Mouse (Mus musculus): ENCODE results near the gene Tcta. TPM values are rescaled to one million over a fixed set of nuclear protein-coding genes. Genes with fewer than 3 reads are reported as not detected.
"Not testable (repeated sequence)": the region's sequence is repeated elsewhere in the genome, so short reads cannot be mapped to it uniquely, and the experiment has no call there.

Tcta gene
- polyA plus RNA-seq, 1 experiment from 2014 or later: 35.0 TPM

DNA sequence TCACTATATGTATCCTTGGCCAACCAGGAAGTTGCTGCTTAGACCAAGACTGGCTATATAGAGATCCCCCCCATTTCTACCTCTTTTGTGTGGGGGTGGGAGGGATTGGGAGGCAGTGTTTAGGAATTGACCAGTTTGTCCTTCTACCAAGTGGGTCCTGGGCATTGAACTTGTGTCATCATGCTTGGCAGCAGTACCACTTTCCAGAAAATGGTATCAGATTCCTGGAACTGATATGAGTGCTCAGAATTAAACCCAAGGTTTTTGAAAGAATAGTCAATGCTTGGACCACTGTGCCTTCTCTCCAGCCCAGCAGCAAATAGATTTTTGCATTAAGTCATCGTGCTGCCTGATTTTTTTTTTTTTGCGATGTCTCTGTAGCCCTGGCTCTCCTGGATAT lies 19.9 kb upstream of the Tcta start:
- Histone ChIP-seq H3K4me1 (replicated peaks; ENCODE audit: control insufficient read depth, insufficient read depth, low read length) (no peaks in the 10 kb centered on the region), H3K27ac (ENCODE audit: low read depth, low read length) (no peak overlapping the region), H3K4me2 (replicated peaks; ENCODE audit: low read depth, low read length) (no peak overlapping the region), H3K4me3 (ENCODE audit: low read depth, low read length) (no peak overlapping the region), H3K27me3 (ENCODE audit: control insufficient read depth, insufficient read depth, low read length) (no peaks in the 10 kb centered on the region), H3K36me3 (ENCODE audit: control insufficient read depth, insufficient read depth, low read length) (0 out of 2 replicates have a peak, but pooled peaks cover under 1% of the 10 kb centered on the region), H3K9me3 (ENCODE audit: control insufficient read depth, low read length) (no peaks in the 10 kb centered on the region), H3K9ac (ENCODE audit: low read depth, low read length) (no peak overlapping the region)
- ATAC-seq (ENCODE audit: low FRiP score) (no peak), DNase-seq (ENCODE audit: low spot score) (no peak)
- WGBS: 95% methylated on average over 2 of the region's 2 CpGs

DNA sequence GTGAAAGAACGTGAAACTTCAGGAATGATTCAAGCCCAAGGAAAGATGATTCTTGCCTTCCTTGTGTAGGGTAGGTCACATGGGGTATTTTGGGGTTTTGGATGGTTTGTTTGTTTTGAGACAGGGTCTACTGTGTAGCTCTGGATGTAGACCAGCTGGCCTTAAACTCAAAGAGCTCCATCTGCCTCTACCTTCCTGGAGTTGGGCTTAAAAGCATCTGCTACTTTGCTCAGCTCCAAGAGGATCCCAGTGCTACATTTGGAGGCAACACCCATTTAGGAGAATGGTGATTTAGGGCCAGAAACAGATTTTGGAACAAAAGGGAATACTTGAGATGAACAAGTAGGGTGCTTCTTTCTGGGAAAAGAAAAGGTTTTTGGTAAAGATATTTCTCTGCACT lies 18.8 kb upstream of the Tcta start:
- Histone ChIP-seq H3K27ac (ENCODE audit: low read depth, low read length) (no peak overlapping the region), H3K27me3 (ENCODE audit: control insufficient read depth, insufficient read depth, low read length) (no peaks in the 10 kb centered on the region), H3K4me1 (replicated peaks; ENCODE audit: control insufficient read depth, insufficient read depth, low read length) (no peaks in the 10 kb centered on the region), H3K9me3 (ENCODE audit: control insufficient read depth, low read length) (no peaks in the 10 kb centered on the region), H3K4me2 (replicated peaks; ENCODE audit: low read depth, low read length) (no peak overlapping the region), H3K4me3 (ENCODE audit: low read depth, low read length) (no peak overlapping the region), H3K9ac (ENCODE audit: low read depth, low read length) (no peak overlapping the region), H3K36me3 (ENCODE audit: control insufficient read depth, insufficient read depth, low read length) (no peaks in the 10 kb centered on the region)
- no peak for DNase-seq (ENCODE audit: low spot score)
- 100% methylated on average over 1 of the region's 1 CpGs for WGBS
- no peak for ATAC-seq (ENCODE audit: low FRiP score)

DNA sequence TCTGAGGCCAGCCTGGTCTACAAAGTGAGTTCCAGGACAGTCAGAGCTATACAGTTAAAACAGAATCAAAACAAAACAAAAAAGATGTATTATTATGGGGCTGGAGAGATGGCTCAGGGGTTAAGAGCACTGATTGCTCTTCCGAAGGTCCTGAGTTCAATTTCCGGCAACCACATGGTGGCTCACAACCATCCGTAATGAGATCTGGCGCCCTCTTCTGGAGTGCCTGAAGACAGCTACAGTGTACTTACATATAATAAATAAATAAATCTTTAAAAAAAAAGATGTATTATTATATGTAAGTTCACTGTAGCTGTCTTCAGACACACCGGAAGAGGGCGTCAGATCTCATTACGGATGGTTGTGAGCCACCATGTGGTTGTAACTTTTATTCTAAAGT lies 16.1 kb upstream of the Tcta start:
- not testable (repeated sequence) for H3K36me3 ChIP-seq (ENCODE audit: control insufficient read depth, insufficient read depth, low read length)
- WGBS: 91% methylated on average over 7 of the region's 7 CpGs

GRCm38 (mm10) chr9:108318462-108318861 lies 12.5 kb upstream of the Tcta start:
- H3K4me1 ChIP-seq (replicated peaks; ENCODE audit: control insufficient read depth, insufficient read depth, low read length): no peaks in the 10 kb centered on the region
- H3K36me3 ChIP-seq (ENCODE audit: control insufficient read depth, insufficient read depth, low read length): no peaks in the 10 kb centered on the region
- H3K4me3 ChIP-seq (ENCODE audit: low read depth, low read length): no peak overlapping the region
- ATAC-seq (ENCODE audit: low FRiP score): no peak
- H3K27ac ChIP-seq (ENCODE audit: low read depth, low read length): no peak overlapping the region
- H3K4me2 ChIP-seq (replicated peaks; ENCODE audit: low read depth, low read length): no peak overlapping the region
- H3K27me3 ChIP-seq (ENCODE audit: control insufficient read depth, insufficient read depth, low read length): no peaks in the 10 kb centered on the region
- whole genome bisulfite sequencing: 85% methylated on average over 2 of the region's 2 CpGs
- H3K9ac ChIP-seq (ENCODE audit: low read depth, low read length): no peak overlapping the region
- no peak for DNase-seq (ENCODE audit: low spot score)
- no peaks in the 10 kb centered on the region for H3K9me3 ChIP-seq (ENCODE audit: control insufficient read depth, low read length)

More for the DNA sequence above, 16.1 kb upstream of the Tcta start:
- H3K27ac ChIP-seq (ENCODE audit: low read depth, low read length); H3K9me3 ChIP-seq (ENCODE audit: control insufficient read depth, low read length); H3K4me1 ChIP-seq (replicated peaks; ENCODE audit: control insufficient read depth, insufficient read depth, low read length); H3K4me2 ChIP-seq (replicated peaks; ENCODE audit: low read depth, low read length); H3K27me3 ChIP-seq (ENCODE audit: control insufficient read depth, insufficient read depth, low read length); DNase-seq (ENCODE audit: low spot score); H3K4me3 ChIP-seq (ENCODE audit: low read depth, low read length); ATAC-seq (ENCODE audit: low FRiP score); H3K9ac ChIP-seq (ENCODE audit: low read depth, low read length): not testable (repeated sequence)

GRCm38 (mm10) chr9:108317572-108317971 lies 11.6 kb upstream of the Tcta start:
- WGBS: 97% methylated on average over 3 of the region's 3 CpGs
- no peaks in the 10 kb centered on the region for H3K4me1 ChIP-seq (replicated peaks; ENCODE audit: control insufficient read depth, insufficient read depth, low read length)
- H3K27ac ChIP-seq (ENCODE audit: low read depth, low read length): no peak overlapping the region
- no peak for ATAC-seq (ENCODE audit: low FRiP score)
- H3K36me3 ChIP-seq (ENCODE audit: control insufficient read depth, insufficient read depth, low read length): no peaks in the 10 kb centered on the region
- no peak for DNase-seq (ENCODE audit: low spot score)
- H3K4me3 ChIP-seq (ENCODE audit: low read depth, low read length): no peak overlapping the region
- no peak overlapping the region for H3K4me2 ChIP-seq (replicated peaks; ENCODE audit: low read depth, low read length)
- H3K27me3 ChIP-seq (ENCODE audit: control insufficient read depth, insufficient read depth, low read length): no peaks in the 10 kb centered on the region
- no peak overlapping the region for H3K9ac ChIP-seq (ENCODE audit: low read depth, low read length)
- no peaks in the 10 kb centered on the region for H3K9me3 ChIP-seq (ENCODE audit: control insufficient read depth, low read length)

GRCm38 (mm10) chr9:108308141-108308540 lies 2.2 kb upstream of the Tcta start:
- WGBS: 83% methylated on average over 2 of the region's 2 CpGs
- ATAC-seq (ENCODE audit: low FRiP score) (no peak), DNase-seq (ENCODE audit: low spot score) (no peak)
- Histone ChIP-seq H3K27ac (ENCODE audit: low read depth, low read length) (no peak overlapping the region), H3K9me3 (ENCODE audit: control insufficient read depth, low read length) (no peaks in the 10 kb centered on the region), H3K9ac (ENCODE audit: low read depth, low read length) (0 out of 2 replicates have a peak overlapping the region, but pooled peaks have one; percentile 5), H3K4me3 (ENCODE audit: low read depth, low read length) (peak overlapping the region; percentile 88), H3K36me3 (ENCODE audit: control insufficient read depth, insufficient read depth, low read length) (no peaks in the 10 kb centered on the region), H3K4me2 (replicated peaks; ENCODE audit: low read depth, low read length) (peak overlapping the region; percentile 39), H3K4me1 (replicated peaks; ENCODE audit: control insufficient read depth, insufficient read depth, low read length) (peaks cover 4% of the 10 kb centered on the region; the same call in 1 of the 2 replicates), H3K27me3 (ENCODE audit: control insufficient read depth, insufficient read depth, low read length) (no peaks in the 10 kb centered on the region)

DNA sequence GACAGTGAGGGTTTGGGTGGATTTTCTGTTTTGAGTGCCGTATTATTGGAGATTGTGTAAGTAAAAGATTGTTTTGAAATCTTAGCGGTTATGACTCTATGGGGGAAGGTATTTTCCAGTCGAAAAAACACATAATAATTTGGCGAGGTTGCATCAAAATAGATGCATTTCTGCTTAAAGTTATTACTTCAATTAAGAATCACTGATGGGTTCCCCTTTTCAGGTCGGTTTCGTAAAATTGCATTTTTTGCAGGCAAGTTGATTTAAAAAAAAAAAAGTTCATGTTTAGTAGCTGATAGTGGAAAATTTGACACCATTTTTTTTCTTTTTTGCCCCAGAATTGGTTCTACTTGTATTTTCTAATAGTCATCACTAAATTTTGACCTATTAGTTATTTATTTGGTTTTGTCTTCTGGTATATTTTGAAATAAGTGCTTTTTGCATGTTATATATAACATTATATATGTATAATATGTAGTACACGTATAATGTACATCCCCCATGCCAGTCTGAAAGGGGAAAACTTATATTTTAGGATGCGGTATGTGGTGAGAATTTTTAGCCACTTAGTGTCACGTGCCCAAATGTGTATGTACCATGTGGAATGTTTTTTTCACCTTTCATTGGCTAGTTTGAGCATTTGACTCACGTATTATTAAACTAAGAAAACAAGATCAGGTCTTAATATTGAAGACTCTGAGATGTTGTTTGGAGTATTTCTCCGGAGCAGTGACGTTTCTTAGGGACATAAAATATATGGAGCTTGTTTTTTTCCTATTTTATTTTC lies 1.3 kb upstream of the Tcta start:
- Histone ChIP-seq H3K4me1 (replicated peaks; ENCODE audit: control insufficient read depth, insufficient read depth, low read length) (peaks cover 4% of the 10 kb centered on the region; the same call in 1 of the 2 replicates), H3K4me3 (ENCODE audit: low read depth, low read length) (peak overlapping the region; percentile 88), H3K9ac (ENCODE audit: low read depth, low read length) (peak overlapping the region; percentile 93), H3K36me3 (ENCODE audit: control insufficient read depth, insufficient read depth, low read length) (no peaks in the 10 kb centered on the region), H3K4me2 (replicated peaks; ENCODE audit: low read depth, low read length) (peak overlapping the region; percentile 39), H3K9me3 (ENCODE audit: control insufficient read depth, low read length) (no peaks in the 10 kb centered on the region), H3K27me3 (ENCODE audit: control insufficient read depth, insufficient read depth, low read length) (no peaks in the 10 kb centered on the region), H3K27ac (ENCODE audit: low read depth, low read length) (peak overlapping the region; percentile 100; the same call in 1 of the 2 replicates)
- no peak for ATAC-seq (ENCODE audit: low FRiP score)
- 29% methylated on average over 12 of the region's 12 CpGs for WGBS
- no peak for DNase-seq (ENCODE audit: low spot score)

DNA sequence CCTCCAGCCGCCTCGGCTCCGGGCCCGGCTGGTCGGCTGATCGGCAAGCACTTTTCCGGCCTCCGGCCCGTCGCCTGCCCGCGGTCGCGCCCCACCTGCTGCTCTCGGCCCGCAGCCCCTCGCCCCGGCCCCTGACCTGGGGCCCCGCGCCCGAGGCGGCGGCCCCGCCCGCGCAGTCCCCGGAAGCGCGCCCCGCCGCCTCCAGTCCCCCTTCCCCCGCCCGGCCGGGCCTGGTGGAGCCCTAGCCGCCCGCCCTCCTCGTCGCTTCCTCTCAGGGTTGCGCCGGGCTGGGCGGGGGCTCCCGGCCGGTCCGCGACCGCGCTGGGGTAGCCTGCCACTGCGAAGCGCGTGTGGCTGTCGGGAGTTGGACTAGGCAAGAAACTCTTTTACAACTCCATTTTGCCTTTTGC lies 616 bp upstream of the Tcta start:
- Histone ChIP-seq H3K4me1 (replicated peaks; ENCODE audit: control insufficient read depth, insufficient read depth, low read length) (peaks cover 4% of the 10 kb centered on the region; the same call in 1 of the 2 replicates), H3K9me3 (ENCODE audit: control insufficient read depth, low read length) (no peaks in the 10 kb centered on the region), H3K4me2 (replicated peaks; ENCODE audit: low read depth, low read length) (peak overlapping the region; percentile 39), H3K27me3 (ENCODE audit: control insufficient read depth, insufficient read depth, low read length) (no peaks in the 10 kb centered on the region), H3K36me3 (ENCODE audit: control insufficient read depth, insufficient read depth, low read length) (no peaks in the 10 kb centered on the region), H3K9ac (ENCODE audit: low read depth, low read length) (peak overlapping the region; percentile 93), H3K27ac (ENCODE audit: low read depth, low read length) (peak overlapping the region; percentile 100), H3K4me3 (ENCODE audit: low read depth, low read length) (peak overlapping the region; percentile 88)
- DNase-seq (ENCODE audit: low spot score) (peak; percentile 84), ATAC-seq (ENCODE audit: low FRiP score) (peak; percentile 78)
- WGBS: under 1% methylated on average over 21 of the region's 51 CpGs

GRCm38 (mm10) chr9:108305170-108305569 lies 790 bp downstream of the Tcta start:
- no peak for DNase-seq (ENCODE audit: low spot score)
- peak overlapping the region; percentile 100 for H3K27ac ChIP-seq (ENCODE audit: low read depth, low read length)
- peak overlapping the region; percentile 88 for H3K4me2 ChIP-seq (replicated peaks; ENCODE audit: low read depth, low read length)
- no peaks in the 10 kb centered on the region for H3K9me3 ChIP-seq (ENCODE audit: control insufficient read depth, low read length)
- H3K4me1 ChIP-seq (replicated peaks; ENCODE audit: control insufficient read depth, insufficient read depth, low read length): peaks cover 4% of the 10 kb centered on the region; the same call in 1 of the 2 replicates
- H3K27me3 ChIP-seq (ENCODE audit: control insufficient read depth, insufficient read depth, low read length): no peaks in the 10 kb centered on the region
- WGBS: 7% methylated on average over 1 of the region's 1 CpGs
- peak overlapping the region; percentile 88 for H3K4me3 ChIP-seq (ENCODE audit: low read depth, low read length)
- ATAC-seq (ENCODE audit: low FRiP score): no peak; the same call in 1 of the 2 replicates
- H3K9ac ChIP-seq (ENCODE audit: low read depth, low read length): peak overlapping the region; percentile 68
- H3K36me3 ChIP-seq (ENCODE audit: control insufficient read depth, insufficient read depth, low read length): no peaks in the 10 kb centered on the region

All from hindbrain, embryonic 11.5 days (tissue).